Mouse (Mus musculus): ENCODE measurements around the gene Txnrd2.

Gene Txnrd2

GRCm38 (mm10) chr16:18416837-18417236, 9.3 kb upstream of the Txnrd2 start:
- no peak for DNase-seq (ENCODE audit: low spot score in 2 of 2)

- DNase-seq (ENCODE audit: low spot score in 2 of 2) = no peak
These were observed 8.7 kb upstream of the Txnrd2 start for GRCm38 (mm10) chr16:18417491-18417890.

- DNase-seq (ENCODE audit: low spot score in 2 of 2) = no peak
These were observed 7.2 kb upstream of the Txnrd2 start for GRCm38 (mm10) chr16:18418756-18419602.

- DNase-seq (ENCODE audit: low spot score in 2 of 2) = no peak
These were observed 6.6 kb upstream of the Txnrd2 start for GRCm38 (mm10) chr16:18419603-18420026.

GRCm38 (mm10) chr16:18420571-18420970, 5.6 kb upstream of the Txnrd2 start:
- DNase-seq (ENCODE audit: low spot score in 2 of 2) = no peak

- no peak for DNase-seq (ENCODE audit: low spot score in 2 of 2)
These were observed 2.8 kb upstream of the Txnrd2 start for GRCm38 (mm10) chr16:18423203-18423914.

- DNase-seq (ENCODE audit: low spot score in 2 of 2) = no peak
These were observed 2.3 kb upstream of the Txnrd2 start for GRCm38 (mm10) chr16:18423915-18424265.

GRCm38 (mm10) chr16:18424364-18425045, 1.7 kb upstream of the Txnrd2 start:
- DNase-seq (ENCODE audit: low spot score in 2 of 2) = no peak

GRCm38 (mm10) chr16:18425475-18426214, 539 bp upstream of the Txnrd2 start:
- DNase-seq (ENCODE audit: low spot score in 2 of 2) = no peak

GRCm38 (mm10) chr16:18426802-18427280, 657 bp downstream of the Txnrd2 start, which contains the start of gene Comt:
TSS of gene Comt (minus strand) at chr16:18426852.
- no peak for DNase-seq (ENCODE audit: low spot score in 2 of 2)

- no peak for DNase-seq (ENCODE audit: low spot score in 2 of 2)
These were observed 1.9 kb downstream of the Txnrd2 start for GRCm38 (mm10) chr16:18428011-18428515.

- no peak for DNase-seq (ENCODE audit: low spot score in 2 of 2)
These were observed 2.4 kb downstream of the Txnrd2 start for GRCm38 (mm10) chr16:18428516-18429042.

GRCm38 (mm10) chr16:18429641-18430040, 3.5 kb downstream of the Txnrd2 start:
- DNase-seq (ENCODE audit: low spot score in 2 of 2) = no peak

- no peak for DNase-seq (ENCODE audit: low spot score in 2 of 2)
These were observed 4.5 kb downstream of the Txnrd2 start for GRCm38 (mm10) chr16:18430641-18431212.

GRCm38 (mm10) chr16:18433341-18433920, 7.2 kb downstream of the Txnrd2 start:
- no peak for DNase-seq (ENCODE audit: low spot score in 2 of 2)

GRCm38 (mm10) chr16:18436128-18436527, 9.9 kb downstream of the Txnrd2 start:
- no peak for DNase-seq (ENCODE audit: low spot score in 2 of 2)

- DNase-seq (ENCODE audit: low spot score in 2 of 2) = peak; percentile 93 to 96
These were observed 17.2 kb downstream of the Txnrd2 start for GRCm38 (mm10) chr16:18443385-18443841.

- no peak for DNase-seq (ENCODE audit: low spot score in 2 of 2)
These were observed 21.1 kb downstream of the Txnrd2 start for GRCm38 (mm10) chr16:18447243-18447642.

- DNase-seq (ENCODE audit: low spot score in 2 of 2) = no peak
These were observed 21.9 kb downstream of the Txnrd2 start for GRCm38 (mm10) chr16:18448104-18448503.

GRCm38 (mm10) chr16:18449005-18449404, 22.8 kb downstream of the Txnrd2 start:
- no peak for DNase-seq (ENCODE audit: low spot score in 2 of 2)
